Mouse (Mus musculus): Measurements from ENCODE around the gene Abcc6. TPM values are rescaled to one million over a fixed set of nuclear protein-coding genes. Genes with fewer than 3 reads are reported as not detected.

The Abcc6 gene
- polyA plus RNA-seq, 1 experiment from 2014 or later = 0.23 TPM

Other genes with a start within 250 kb of the Abcc6 start
- gene Lmtk3, start 246.6 kb downstream of the Abcc6 start, polyA plus RNA-seq (2015; fragmentation: Nextera tagmentation; extraction: Ambion mirVana) = 1.9 TPM in 2 replicates
- gene Sult2b1, start 245.6 kb downstream of the Abcc6 start, polyA plus RNA-seq (2015; fragmentation: Nextera tagmentation; extraction: Ambion mirVana) = 49.6 and 55.7 TPM in 2 replicates
- gene Cyth2, start 215.7 kb downstream of the Abcc6 start, polyA plus RNA-seq (2015; fragmentation: Nextera tagmentation; extraction: Ambion mirVana) = 124 and 129 TPM in 2 replicates
- gene Kcnj14, start 205.5 kb downstream of the Abcc6 start, polyA plus RNA-seq (2015; fragmentation: Nextera tagmentation; extraction: Ambion mirVana) = 1.4 and 1.7 TPM in 2 replicates
- gene Grwd1, start 199.4 kb downstream of the Abcc6 start, polyA plus RNA-seq (2015; fragmentation: Nextera tagmentation; extraction: Ambion mirVana) = 57.3 and 58.0 TPM in 2 replicates
- gene Kdelr1, start 157.5 kb downstream of the Abcc6 start, polyA plus RNA-seq (2015; fragmentation: Nextera tagmentation; extraction: Ambion mirVana) = 83.7 and 98.4 TPM in 2 replicates
- 0.67 and 0.79 TPM in 2 replicates for gene Grin2d, start 151.9 kb downstream of the Abcc6 start, polyA plus RNA-seq (2015; fragmentation: Nextera tagmentation; extraction: Ambion mirVana)
- 0.40 and 0.77 TPM in 2 replicates for gene Syngr4, start 133.6 kb downstream of the Abcc6 start, polyA plus RNA-seq (2015; fragmentation: Nextera tagmentation; extraction: Ambion mirVana)
- gene Tmem143, start 133.4 kb downstream of the Abcc6 start, polyA plus RNA-seq (2015; fragmentation: Nextera tagmentation; extraction: Ambion mirVana) = 4.9 and 5.0 TPM in 2 replicates
- gene Emp3, start 108.9 kb downstream of the Abcc6 start, polyA plus RNA-seq (2015; fragmentation: Nextera tagmentation; extraction: Ambion mirVana) = 307 and 335 TPM in 2 replicates
- gene Ccdc114, start 106.2 kb downstream of the Abcc6 start, polyA plus RNA-seq (2015; fragmentation: Nextera tagmentation; extraction: Ambion mirVana) = 5.7 and 9.8 TPM in 2 replicates
- 36.5 and 36.7 TPM in 2 replicates for gene Nomo1, start 3.4 kb upstream of the Abcc6 start, polyA plus RNA-seq (2015; fragmentation: Nextera tagmentation; extraction: Ambion mirVana)
- gene Kcnj11, start 70.5 kb upstream of the Abcc6 start, polyA plus RNA-seq (2015; fragmentation: Nextera tagmentation; extraction: Ambion mirVana) = 0.17 and 0.56 TPM in 2 replicates
- gene Abcc8, start 149.7 kb upstream of the Abcc6 start, polyA plus RNA-seq (2015; fragmentation: Nextera tagmentation; extraction: Ambion mirVana) = 1.7 and 1.9 TPM in 2 replicates
- 0.09 and 0.15 TPM in 2 replicates for gene Ush1c, start 208.2 kb upstream of the Abcc6 start, polyA plus RNA-seq (2015; fragmentation: Nextera tagmentation; extraction: Ambion mirVana)
- gene Otog, start 210.7 kb upstream of the Abcc6 start, polyA plus RNA-seq (2015; fragmentation: Nextera tagmentation; extraction: Ambion mirVana) = 0.49 TPM in 2 replicates